Mouse (Mus musculus): ENCODE results near the gene Ubp1.

DNA sequence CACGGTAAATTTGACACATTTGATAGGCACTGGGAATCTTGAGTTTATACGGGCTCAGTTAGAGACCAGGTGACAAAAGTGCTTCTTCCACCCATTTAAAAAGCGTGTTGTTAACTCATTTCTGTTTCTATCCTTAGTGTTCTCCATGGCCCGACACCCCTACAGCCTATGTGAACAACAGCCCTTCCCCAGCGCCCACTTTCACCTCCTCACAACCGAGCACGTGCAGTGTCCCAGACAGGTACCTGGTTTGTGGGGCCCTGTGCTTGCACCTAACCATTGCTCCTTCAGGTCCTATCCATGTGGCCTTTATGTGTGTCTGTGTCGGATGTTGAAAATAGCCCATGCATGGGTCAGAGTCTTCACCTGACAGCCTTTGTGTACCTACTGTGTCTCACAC lies 33.7 kb downstream of the Ubp1 start:
- TF ChIP-seq CTCF (IDR thresholded peaks at IDR 0.05; ENCODE audit: extremely low read depth, insufficient read depth, low read length) (no peak), POLR2A (IDR thresholded peaks at IDR 0.05; ENCODE audit: extremely low read depth, insufficient read depth, low read length) (no peak)
